Comparison of ENCODE assay signal across 29 mouse cellular contexts in genomic region chr6:127271418-127271817, GRCm38 (mm10).
DNase-seq lines count a peak whose midpoint lies in the region; ATAC-seq and TF ChIP-seq lines count a peak whose summit lies in the region.
"Had no signal": no experiment of that assay in that cellular context is flagged by ENCODE, and none has a peak within 500 bp of the region (broad histone marks: within the 10 kb centered on the region; RNA-seq: fewer than 3 reads in every experiment).

No protein-coding gene starts in this region.

- H3K4me1 ChIP-seq in E14TG2a.4 (replicated peaks; ENCODE audit: low read depth, low read length), result peaks cover 61% of the 10 kb centered on the region

- H3K9me3 ChIP-seq in E14TG2a.4 (ENCODE audit: low read length), result peaks cover 3% of the 10 kb centered on the region; the same call in 1 of the 2 replicates
- H3K9me3 ChIP-seq: hindbrain, embryonic 15.5 days; limb, embryonic 10.5 days; limb, embryonic 15.5 days; neural tube, embryonic 15.5 days; stomach, embryonic 15.5 days had no signal

- no peak overlapping the region for H3K27ac ChIP-seq in layer of hippocampus, adult 2 months
- H3K27ac ChIP-seq: forebrain, embryonic 13.5 days; hindbrain, embryonic 15.5 days; kidney, postnatal 0 days; limb, embryonic 15.5 days; macrophage; neural tube, embryonic 15.5 days; stomach, embryonic 15.5 days had no signal

- no peak for DNase-seq in layer of hippocampus, adult 2 months (ENCODE audit: low spot score in 2 of 2)
- no peak for DNase-seq in layer of hippocampus, postnatal 36 days
- DNase-seq in A20 (ENCODE audit: low read depth, low spot score) (peak; percentile 18), R1 (ENCODE audit: low read depth, low spot score) (peak; percentile 65)
- no peak for DNase-seq in urinary bladder, adult 18-20 months (ENCODE audit: low spot score in 2 of 2)
- DNase-seq: adrenal gland, postnatal 10 days; cerebellum, adult 11 months; cerebellum, adult 9-10 months; cerebellum, postnatal 36 days; gastrocnemius, postnatal 25 days; heart, adult 11 months; heart, postnatal 4 days; kidney, adult 8-10 months; kidney, postnatal 4 days; midbrain, embryonic 14.5 days; retina, postnatal 1 day; right cerebral cortex, postnatal 14 days; thymus, postnatal 25 days had no signal

- H3K4me3 ChIP-seq in layer of hippocampus, adult 2 months, result no peak overlapping the region
- H3K4me3 ChIP-seq in E14TG2a.4 (replicated peaks; ENCODE audit: low read length), result no peak overlapping the region
- H3K4me3 ChIP-seq: forebrain, embryonic 13.5 days; hindbrain, embryonic 15.5 days; limb, embryonic 10.5 days; limb, embryonic 15.5 days; neural tube, embryonic 15.5 days; stomach, embryonic 15.5 days had no signal

- no peak for ATAC-seq in cerebellum, adult (ENCODE audit: insufficient number of reproducible peaks, low FRiP score, low TSS enrichment)
- ATAC-seq: forebrain, embryonic 13.5 days; lung, postnatal 0 days had no signal

- H3K27me3 ChIP-seq in E14TG2a.4 (ENCODE audit: insufficient read depth, low read length), result peaks cover 3% of the 10 kb centered on the region; the same call in 1 of the 2 replicates
- H3K27me3 ChIP-seq: forebrain, embryonic 13.5 days; limb, embryonic 15.5 days; neural tube, embryonic 15.5 days; stomach, embryonic 15.5 days had no signal

- TF ChIP-seq CTCF in layer of hippocampus, adult 2 months (conservative IDR thresholded peaks at IDR 0.05), result peak; percentile 21
- peak; percentile 64 for TF ChIP-seq CTCF in E14TG2a.4 (conservative IDR thresholded peaks at IDR 0.05; ENCODE audit: low read length)

- H3K36me3 ChIP-seq in E14TG2a.4 (ENCODE audit: insufficient read depth, low read length), result no peaks in the 10 kb centered on the region
- H3K36me3 ChIP-seq: hindbrain, embryonic 15.5 days; limb, embryonic 10.5 days; limb, embryonic 15.5 days; neural tube, embryonic 15.5 days; stomach, embryonic 15.5 days had no signal

Comparison
In these comparisons a context has a peak if more than half of its experiments do, and no peak if none do; other contexts are left out.
1. DNase-seq: peak in A20 (single experiment) and R1 (single experiment); none in layer of hippocampus, adult 2 months (0 of 2), layer of hippocampus, postnatal 36 days (0 of 2) and urinary bladder, adult 18-20 months (0 of 2).